Mouse (Mus musculus) C2C12 (cell line): ENCODE data around the gene Cryz.

Experiments used
- CTCF ChIP-seq: IDR thresholded peaks from one replicate; pipeline ENCODE4 v1.5.1; 2011; ENCODE audit not compliant: control insufficient read depth, insufficient read depth, insufficient read length
- FOSL1 ChIP-seq: IDR thresholded peaks from one replicate; pipeline ENCODE4 v1.8.0; 2011; ENCODE audit warnings: mild to moderate bottlenecking, low read length; ENCODE audit not compliant: poor library complexity, insufficient read depth, severe bottlenecking
- MAX ChIP-seq: IDR thresholded peaks from one replicate; pipeline ENCODE4 v1.6.1; 2011; ENCODE audit warnings: mild to moderate bottlenecking, control low read depth

DNA sequence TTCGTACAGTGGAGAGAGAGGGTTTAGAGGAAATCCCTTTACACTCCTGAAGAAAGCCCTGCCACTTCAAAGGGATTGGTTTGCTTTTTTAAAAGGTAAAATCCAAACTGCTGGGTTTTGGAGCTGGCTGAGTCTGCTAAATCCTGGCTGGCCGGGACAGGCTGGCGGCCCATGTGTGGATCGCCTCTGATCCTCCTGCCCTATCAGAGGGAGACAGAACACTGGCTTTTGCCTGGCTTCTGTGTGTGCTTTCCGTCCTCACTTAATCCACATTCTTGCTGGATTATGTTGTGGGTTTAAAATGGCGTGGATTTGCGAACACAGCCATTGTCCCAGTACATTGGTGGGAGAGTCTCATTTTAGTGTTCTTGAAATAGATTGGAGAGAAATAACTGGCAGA, 18.8 kb downstream of the Cryz start:
- TF ChIP-seq CTCF (no peak), MAX (no peak), FOSL1 (no peak)
